Mouse (Mus musculus) lung, postnatal 36 days (tissue): ENCODE data around the gene Pigl.
A peak's percentile ranks its signal among the peaks of the same experiment; 100 is the strongest.
"Not testable (repeated sequence)": the region's sequence is repeated elsewhere in the genome, so short reads cannot be mapped to it uniquely, and the experiment has no call there.

Experiments
- DNase-seq: peaks from one replicate; pipeline ENCODE4 v3.0.0; 2022; ENCODE audit warnings: mixed read lengths

Gene Pigl

DNA sequence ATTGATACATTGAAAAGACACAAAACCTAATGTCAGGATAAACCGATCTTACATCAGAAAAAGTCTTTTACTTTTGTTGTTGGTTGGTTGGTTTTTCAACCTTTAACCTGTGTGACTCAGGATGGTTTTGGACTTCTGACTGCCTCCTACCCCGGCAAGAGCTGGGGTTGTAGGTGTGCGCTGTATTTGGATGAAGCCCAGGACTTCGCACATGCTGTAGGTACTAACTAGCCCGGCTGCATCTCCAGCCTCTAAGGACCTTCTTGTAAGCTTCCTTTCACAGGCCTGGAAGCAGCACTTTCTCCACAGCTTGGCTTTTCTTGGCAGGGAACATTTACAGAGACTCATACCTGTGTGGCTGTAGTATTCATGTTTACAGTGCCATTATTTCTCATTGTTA lies 15.3 kb downstream of the Pigl start:
- no peak for DNase-seq

DNA sequence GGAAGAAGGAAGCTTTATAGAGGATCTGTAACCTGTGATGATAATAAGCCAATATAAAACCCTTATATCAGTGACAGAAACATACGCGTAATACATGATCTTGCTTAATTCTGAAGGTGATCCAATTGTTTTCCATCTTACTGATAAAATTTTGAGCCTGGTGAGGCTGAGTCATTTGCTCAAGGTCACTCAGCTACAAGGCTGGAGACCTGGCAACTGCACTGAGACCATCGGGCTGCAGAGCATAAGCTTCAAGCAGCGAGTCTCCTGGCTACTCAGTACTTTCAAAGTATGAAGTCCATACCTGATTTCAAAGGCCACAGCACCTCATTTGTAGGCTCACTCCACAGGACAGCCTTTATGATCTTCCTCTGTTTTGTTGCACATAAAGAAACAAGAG lies 17.9 kb downstream of the Pigl start:
- no peak for DNase-seq

DNA sequence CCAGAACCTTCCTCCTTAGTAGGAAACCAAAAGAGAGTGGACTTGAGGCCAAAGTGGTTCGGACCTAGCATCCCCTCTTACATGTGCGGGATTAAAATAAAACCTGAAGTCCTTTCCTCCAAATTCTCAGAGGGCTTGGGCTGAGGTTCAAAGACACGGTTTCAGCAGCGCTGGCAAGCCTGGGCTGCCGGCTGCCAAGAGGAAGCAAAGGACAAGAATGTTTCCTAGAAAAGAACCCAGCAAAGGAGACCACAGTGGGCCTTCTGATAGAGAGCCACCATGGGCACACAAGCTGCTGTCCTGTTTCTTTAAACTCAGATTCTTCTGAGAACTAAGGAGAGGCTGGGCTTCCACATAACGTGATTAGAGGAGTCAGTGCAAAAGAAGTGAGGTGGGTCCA lies 20.7 kb downstream of the Pigl start:
- no peak for DNase-seq

DNA sequence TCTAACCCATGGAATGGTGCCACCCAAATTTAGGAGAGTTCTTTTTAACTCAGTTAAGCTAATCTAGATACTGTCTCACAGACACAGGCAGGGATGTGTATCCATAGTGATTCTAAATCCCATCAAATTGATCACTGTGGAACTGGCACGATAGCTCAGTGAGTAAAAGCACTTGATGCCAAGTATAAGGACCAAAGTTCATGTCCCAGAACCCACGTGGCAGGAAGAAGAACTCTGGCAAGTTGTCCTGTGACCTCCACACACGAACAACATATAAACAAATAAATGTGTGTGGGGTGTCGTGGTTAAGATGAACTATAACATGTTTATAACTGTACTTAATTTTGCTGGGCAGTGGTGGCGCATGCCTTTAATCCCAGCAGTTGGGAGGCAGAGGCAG lies 21.3 kb downstream of the Pigl start:
- no peak for DNase-seq

DNA sequence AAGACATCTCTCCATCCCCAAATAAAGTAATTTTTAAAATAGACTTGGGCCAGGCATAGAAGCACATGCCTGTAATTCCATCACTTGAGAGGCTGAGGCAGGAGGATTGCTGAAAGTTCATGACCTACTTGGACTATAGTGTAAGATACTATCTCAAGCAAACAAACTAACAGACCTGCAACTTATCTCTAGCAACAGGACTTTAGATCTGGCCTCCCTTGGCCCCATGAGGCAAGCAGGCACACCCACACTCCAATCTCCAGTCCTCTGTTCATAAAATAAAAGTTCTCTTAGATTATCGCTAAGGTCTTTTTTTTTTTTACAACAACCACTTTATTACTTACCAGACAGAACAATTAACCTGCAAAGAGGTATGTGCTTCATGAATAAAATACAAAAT lies 28.7 kb downstream of the Pigl start:
- DNase-seq, result no peak

DNA sequence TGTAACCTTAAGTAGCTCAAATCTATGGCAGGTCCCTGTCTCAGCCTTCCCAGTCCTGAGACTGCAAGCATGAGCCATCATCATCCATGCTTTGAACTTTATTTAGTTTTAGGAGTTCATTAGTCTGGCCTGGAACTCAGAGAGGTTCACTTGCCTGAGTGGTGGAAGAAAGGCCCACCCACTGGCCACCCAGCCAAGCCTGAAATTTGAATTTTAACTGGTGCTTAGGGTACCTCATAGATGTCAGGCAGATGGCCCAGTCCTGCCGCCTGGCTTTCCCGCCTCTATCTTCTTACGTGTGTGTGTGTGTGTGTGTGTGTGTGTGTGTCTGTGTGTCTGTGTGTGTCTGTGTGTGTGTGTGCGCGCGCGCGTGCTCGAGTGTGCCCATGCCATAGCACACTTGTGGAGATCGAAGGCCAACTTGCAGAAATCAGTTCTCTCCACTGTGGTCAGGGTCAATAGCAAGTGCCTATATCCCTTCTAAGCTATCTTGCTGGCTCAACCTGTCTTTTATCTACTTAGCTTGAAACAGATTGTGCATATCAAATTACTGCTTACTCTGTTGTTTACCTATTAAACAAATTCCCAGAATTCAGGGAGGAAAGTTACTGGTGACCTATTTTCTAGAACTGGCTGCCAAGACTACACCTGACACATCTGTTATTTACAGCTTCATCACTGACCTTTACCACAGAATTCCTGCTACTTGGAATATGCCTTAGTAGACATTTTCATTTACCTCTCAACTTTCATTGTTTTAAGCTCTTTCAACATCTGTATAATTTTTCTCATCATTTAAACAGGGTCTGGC lies 29.5 kb downstream of the Pigl start:
- DNase-seq, result no peak

DNA sequence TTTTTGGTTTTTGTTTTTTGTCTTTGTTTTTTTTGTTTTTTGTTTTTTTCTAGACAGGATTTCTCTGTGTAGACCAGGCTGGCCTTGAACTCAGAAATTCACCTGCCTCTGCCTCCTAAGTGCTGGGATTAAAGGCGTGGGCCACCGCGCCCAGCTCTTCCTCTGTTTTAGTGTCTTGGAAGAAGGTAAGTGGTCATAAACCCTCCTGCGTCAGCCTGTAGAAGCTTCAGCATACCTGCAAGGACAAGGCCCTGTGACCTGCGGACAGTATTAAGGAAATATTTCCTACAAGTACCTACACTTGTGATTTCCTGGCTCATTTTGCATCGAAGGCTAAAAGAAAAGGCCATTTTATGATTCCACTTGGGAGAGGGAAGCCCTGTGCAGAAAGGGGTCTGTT lies 35.4 kb downstream of the Pigl start:
- no peak for DNase-seq

DNA sequence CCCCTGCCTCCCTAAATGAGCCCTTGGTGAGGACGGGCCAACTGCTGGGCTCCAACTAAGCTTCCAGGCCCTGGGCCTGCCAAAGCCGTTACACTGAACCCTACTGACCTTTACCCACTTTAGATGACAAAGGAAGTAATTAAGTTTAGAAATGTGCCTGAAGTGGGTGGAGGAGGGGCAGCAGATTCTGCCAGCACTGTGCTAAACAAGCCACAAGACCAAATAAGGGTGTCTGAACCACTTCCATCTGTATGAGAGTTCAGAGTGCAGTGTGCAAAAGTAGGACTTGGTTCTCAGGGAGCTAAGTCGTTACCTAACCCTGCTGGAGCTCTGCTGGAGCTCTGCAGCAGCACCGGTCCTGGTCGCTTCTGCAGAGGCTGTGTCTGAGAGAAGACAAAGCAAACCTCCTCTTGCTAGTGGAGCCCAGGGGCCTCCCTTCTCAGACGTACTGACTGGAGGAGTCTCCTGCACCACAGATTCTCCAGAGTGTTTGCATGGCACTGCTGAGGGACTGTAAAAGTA lies 36.6 kb downstream of the Pigl start:
- peak; percentile 94 for DNase-seq

DNA sequence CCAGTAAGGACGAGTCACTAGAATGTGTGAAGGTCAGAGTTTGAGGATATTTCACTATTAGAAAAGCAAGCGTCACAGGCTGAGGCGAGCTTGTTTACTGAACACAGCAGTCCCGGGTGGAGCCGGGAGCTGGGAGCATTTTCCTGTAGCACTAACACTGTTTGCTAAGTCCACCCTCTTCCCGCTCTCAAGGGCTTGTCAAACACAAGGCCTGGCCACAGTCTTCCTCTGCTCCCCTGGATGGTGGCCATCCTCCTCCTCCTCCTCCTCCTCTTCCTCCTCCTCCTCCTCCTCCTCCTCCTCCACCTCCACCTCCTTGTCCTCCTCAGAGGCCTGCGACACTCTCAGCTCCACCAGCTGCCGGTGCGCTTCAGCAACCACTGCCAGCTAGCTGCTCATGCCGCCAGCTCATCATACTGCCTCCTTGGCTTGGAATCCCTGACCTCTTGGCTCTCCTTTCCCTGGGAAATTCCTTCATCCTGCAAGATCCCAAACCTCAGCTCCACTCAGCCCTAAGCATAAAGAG lies 37.1 kb downstream of the Pigl start:
- peak; percentile 85 for DNase-seq

DNA sequence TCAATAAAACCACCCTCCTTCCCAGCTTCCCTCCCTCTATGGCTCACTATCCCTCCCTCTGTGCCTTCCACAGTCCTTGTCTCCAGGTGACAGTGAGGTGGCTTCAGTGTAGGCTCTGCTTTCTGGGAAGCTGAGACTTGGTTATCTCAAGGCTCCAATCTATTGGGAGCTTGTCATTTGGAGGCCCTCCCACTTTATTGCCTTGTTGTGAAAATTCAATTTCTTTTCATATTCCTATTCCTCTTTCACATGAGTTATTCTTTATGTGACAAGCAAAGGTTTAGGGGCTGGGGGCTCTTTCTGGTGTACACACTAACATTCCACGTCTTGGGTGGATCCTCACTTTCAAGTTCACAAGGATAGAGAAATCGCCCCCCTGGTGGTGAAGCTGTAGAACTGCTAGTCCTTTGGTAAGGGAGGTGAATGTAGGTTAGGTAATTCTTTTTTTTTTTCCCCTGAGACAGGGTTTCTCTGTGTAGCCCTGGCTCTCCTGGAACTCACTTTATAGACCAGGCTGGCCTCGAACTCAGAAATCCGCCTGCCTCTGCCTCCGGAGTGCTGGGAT lies 38.0 kb downstream of the Pigl start:
- peak; percentile 29 for DNase-seq

DNA sequence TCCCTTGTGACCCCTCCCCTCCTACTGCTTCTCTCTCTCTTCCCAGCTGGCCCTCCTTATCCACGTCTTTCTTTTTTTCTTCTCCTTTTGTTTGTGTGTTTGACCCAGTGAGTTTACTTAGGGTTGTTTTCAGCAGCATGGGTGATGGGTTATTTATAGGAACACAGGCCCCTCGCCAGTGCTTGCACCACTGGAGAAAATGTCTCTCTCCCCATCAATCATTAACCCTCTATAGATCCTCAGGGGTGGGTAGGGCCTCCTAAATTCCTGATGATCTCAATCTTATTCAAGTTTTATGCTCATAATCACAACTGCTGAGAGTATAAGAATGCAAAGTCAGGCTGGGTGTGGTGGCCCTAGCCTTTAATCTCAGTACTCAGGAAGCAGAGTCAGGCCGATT lies 38.9 kb downstream of the Pigl start:
- no peak for DNase-seq

DNA sequence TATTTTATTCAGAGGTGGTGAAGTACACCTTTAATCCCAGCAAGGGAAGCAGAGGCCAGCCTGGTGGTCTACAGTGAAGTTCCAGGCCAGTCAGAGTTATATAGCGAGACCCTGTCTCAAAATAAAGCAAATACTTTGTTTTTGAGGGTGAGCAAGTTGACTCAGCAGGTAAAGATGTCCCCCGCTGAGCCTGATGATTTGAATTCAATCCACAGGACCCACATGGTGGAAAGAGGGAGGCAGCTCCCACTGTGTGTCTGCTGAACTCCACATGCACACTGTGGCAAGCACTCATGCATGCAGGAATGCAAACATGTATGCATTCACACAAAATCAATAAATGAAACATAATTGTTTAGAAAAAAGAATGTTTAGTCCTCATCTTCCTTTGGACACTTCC lies 40.5 kb downstream of the Pigl start:
- no peak for DNase-seq

DNA sequence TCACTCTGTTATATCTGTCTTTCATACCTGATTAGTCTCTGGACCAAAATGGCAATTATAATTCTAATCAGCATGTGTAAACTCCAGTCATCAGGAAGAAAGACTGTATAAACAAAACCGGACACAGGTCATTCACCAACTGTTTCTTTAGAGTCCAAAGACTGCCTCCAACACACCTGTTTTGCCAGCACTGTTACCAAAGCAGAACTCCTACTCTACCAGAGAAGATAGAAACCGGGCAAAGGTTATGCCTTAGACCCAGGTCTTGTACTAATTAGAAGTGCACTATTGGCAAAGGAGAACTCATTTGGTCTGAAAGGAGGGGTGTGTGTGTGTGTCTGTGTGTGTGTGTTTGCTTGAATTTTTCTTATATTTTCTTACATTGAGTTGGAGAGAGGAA lies 42.3 kb downstream of the Pigl start:
- DNase-seq, result no peak

DNA sequence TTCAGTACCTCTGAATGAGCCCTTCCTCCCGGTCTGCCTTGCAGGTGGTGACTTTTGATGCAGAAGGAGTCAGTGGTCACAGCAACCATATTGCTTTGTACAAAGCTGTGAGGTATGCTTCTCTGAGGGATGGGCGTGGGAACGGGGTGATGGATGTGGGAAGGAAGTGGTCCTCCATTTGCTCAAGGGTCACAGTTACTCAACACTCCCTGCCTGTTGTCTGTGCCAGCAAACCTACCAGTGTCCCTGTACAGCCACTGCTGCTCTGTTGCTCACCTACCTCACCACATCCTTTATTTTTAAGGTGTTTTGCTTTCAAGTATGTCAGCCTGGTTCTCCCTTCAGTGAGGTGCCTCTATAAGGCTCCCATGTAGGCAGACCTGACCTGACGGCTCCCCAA lies 49.4 kb downstream of the Pigl start:
- no peak for DNase-seq

DNA sequence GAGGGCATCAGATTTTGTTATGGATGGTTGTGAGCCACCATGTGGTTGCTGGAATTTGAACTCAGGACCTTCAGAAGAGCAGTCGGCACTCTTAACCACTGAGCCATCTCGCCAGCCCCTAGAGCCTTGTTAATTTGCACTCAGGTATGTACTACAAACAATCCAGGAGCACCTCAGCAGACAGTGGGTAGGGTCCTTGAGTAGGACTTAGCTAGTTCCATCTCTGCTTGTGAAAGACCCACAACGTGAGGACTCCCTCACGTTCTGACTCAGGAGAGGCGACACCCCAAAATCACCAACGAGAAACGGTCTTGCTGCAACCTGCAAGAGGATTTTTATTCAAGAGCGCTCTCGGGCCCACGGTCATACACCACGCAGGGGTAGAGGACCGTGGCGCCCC lies 50.1 kb downstream of the Pigl start:
- DNase-seq, result not testable (repeated sequence)

DNA sequence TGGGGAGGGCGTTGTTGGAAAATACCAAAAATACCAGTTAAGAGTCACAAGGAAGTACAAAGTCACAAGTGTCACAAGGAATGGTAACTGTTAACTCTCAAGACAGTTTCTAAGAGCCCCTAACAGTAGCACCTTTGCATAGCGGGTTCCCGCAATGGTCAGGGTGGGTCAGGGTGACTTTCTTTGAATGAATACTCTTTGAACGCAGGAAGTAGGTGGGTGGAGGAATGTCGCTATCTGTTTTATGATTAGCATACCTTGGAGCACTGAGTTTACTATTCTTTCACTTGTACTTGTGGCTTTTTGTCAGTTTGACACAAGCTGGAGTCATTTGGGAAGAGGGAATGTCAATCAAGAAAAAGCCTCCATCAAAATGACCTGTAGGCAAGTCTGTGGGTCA lies 50.6 kb downstream of the Pigl start:
- DNase-seq, result not testable (repeated sequence)

DNA sequence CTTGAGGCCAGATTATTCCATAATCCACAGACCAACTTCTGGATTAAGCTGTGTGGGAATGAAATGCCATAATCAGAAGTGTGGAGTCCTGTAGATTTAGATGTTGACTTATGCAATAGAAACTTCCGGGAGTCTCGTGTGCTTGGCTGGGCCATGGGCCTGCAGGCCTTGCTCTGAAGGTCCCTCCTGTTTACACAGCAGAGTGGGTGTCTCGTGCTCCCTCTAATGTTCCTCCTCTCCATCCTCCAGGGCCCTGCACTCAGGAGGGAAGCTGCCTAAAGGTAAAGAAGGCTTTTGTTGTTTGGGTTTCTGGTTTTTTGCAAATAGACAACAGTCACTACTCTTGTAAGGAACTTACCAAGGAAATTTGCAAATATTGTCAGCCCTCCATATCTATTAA lies 51.3 kb downstream of the Pigl start:
- DNase-seq, result no peak

DNA sequence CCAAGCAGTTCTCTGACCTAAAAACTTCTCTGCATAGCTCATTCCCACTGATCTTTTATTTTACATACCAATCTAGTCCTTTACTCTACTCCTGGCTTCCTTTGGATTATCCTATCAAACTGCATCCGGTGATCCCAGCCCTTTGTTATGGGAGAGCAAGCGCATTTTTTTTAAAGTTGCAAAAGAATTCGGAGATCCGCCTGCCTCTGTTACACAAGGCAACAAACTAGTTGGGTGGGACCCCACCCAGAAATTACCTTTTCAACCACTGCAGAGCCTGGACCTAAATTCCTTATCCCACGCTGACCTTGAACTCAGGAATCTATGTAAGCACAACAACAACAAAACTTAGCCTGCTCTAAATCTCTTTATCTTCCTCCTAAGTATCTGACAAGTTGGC lies 52.7 kb downstream of the Pigl start:
- DNase-seq, result no peak

DNA sequence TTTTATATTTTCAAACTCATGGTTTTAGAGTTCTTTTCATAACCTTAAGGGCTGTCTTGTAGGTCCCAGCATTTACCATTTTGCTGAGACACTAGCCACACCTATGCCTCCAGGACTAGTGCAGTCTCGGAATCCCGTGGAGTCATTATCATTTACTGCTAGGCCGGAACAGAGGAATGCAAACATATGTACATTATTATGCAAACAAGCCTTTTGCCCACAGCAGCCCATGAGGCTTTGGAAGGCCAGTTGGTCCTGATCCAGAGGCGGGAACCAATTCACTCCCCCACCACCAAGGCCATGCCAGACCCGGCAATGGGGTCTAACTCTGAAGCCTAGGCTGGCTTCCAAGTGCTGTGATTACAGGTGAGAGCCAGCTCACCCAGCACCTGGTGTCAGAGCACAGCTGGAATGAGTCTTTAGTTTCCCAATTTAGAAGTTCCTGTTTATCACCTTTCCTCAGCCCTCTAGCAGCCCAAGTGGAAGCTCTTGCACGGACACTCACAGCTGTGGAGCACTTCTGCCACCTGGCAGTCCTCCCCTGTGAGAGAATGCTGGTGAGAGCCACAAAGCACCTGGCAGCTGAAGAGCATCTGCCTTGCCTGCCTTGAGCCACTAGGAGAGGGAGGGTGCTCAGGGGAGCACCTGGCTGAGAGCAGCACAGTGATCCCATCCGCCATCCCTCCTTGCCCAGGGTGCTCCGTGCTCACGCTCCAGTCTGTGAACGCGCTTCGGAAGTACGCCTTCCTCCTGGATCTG lies 53.4 kb downstream of the Pigl start:
- DNase-seq, result peak; percentile 20

DNA sequence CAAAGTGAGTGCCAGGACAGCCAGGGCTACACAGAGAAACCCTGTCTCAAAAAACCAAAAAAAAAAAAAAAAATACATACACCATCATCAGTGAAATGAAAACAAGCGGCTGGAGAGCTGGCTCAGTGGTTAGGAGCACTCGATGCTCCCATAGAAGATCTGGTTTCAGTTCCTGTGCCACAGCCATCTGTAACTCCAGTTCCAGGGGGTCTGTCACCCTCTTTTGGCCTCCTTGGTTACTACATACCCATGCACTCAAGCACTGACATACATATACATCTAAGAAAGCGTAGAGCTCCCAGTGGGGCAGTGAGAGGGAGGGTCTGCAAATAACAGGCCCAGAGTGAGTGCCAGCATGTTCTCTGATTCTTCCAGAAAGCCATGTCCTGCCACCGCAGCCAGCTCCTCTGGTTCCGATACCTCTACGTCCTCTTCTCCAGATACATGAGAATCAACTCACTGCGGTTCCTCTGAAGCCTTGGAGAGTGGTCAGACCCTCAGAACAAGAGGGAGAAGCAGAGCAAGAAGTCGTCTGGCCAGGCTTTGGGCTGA lies 54.3 kb downstream of the Pigl start:
- no peak for DNase-seq

DNA sequence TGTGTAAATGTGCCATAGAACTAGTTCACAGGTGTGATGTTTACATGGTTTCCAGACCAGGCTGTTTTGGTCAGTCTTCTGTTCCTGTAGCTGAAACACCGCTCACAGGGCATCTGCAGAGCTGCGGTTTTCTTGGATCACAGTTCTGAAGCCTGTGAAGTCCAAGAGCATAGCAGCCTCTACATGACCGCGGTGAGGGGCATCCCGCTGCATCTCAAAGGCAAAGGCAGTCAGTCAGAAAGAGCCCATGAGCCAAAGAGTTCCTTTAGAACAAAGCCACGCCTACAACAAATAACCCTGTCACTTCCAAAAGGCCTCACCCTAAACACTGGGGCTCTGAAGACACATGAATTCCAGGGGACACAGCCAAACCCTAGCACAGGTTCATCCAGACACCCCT lies 55.1 kb downstream of the Pigl start:
- no peak for DNase-seq

DNA sequence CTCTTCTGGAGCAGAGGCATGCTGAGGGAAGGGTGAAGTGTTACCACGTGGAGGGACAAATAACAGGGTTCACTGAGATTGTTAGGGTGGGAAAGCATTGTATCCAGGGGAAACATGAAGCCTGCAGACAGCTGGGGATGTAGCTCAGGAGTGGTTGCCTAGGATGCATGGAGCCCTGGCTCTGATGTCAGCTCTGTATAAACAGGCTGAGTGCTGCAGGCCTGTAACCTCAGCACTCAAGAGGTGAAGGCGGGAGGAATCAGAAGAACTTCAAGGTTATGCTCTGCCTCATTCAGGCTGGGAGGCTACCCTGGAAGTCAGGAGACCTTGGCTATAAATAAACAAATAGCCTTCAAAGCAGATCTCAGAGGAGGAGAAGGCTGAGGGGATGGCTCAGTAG lies 60.7 kb downstream of the Pigl start:
- DNase-seq, result no peak

DNA sequence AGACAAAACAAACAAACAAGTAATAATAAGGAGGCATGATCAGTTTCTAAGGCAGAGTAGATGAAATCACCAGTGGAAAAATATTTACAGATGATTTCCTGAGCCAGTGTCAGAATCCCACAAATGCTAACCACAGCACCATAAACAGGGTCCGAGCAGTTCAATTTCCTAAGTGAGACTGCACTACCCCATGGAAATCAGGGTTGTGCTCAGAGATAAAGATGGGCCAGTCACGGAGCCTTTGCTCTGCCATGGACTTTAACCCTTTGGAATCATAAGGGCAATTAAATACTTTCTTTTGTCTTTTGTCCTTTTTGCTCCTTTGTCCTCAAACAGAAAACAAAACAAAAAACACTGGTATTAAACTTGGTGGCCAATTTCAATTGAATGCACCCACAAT lies 64.0 kb downstream of the Pigl start:
- DNase-seq, result no peak
